Mouse (Mus musculus) erythroblast, embryonic 14.5 days (primary cell): ENCODE results near the gene Limd1.

ENCODE experiments used
- GATA1 ChIP-seq: IDR thresholded peaks from 2 replicates; pipeline ENCODE4 v1.6.1; 2012; ENCODE audit warnings: low read length, inconsistent platforms, mixed read lengths
- TAL1 ChIP-seq: IDR thresholded peaks from 3 replicates; pipeline ENCODE4 v1.6.1; 2012; ENCODE audit warnings: low read length, inconsistent platforms, mixed read lengths

DNA sequence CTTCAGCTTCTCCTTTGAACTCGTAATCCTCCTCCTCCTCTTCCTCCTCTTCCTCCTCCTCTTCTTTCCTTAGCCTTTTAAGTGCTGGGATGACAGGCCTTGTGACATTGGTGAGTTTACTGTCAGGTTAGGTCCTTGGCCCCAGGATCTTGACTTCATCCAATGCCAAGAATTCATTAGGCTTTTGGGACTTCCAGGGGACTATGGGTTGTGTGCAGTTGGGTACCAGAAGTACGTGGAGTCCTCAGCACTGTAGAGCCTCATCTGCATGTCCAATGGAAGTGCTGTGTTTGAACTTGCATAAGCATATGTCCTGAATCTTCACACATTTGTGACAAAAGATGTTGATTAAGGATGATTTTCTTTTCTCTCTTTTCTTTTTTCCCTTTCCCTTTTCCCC, 30.5 kb downstream of the Limd1 start:
- TF ChIP-seq GATA1 (no peak), TAL1 (no peak)
